In the genomic region with DNA sequence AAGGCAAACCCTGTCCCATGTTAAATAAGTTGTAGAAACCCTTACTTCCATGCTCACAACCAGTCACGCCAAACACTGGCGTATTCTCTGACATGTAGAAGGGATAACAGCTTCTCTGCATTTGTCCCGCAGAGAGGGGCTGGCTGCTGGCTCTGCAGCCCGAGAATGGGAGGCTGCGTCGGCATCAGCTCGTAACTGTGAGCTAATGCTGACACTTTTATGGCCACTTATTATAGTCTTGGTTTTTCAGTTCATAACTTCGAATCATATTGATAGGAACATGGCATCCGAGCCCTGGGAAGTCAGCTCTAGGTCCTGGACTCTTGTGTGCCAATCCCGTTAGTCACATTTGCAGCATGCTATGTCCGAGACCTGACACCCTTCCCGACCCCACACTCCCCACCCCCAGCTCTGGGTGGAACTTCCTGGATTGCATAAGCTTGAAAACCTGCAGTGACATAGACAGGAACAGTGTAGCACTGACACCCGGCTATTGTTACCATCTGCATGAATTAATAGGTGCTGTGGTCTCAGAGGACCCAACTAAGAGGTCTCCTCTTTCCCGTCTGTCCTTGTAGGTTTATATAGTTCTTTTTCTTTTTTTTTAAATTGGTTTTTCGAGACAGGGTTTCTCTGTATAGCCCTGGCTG, we compare ENCODE assay signal across 13 mouse cellular contexts.
"Had no signal": no experiment of that assay in that cellular context is flagged by ENCODE, and none has a peak within 500 bp of the region (broad histone marks: within the 10 kb centered on the region; RNA-seq: fewer than 3 reads in every experiment).

No protein-coding gene starts in this region.

- DNase-seq: kidney, adult 2 months; lung, embryonic 14.5 days; right cerebral cortex, postnatal 14 days; thymus, adult 2 months; thymus, postnatal 36 days had no signal

- H3K36me3 ChIP-seq: hindbrain, embryonic 13.5 days; intestine, embryonic 15.5 days; liver, embryonic 15.5 days; midbrain, embryonic 12.5 days; neural tube, embryonic 13.5 days; stomach, embryonic 15.5 days had no signal

- H3K4me1 ChIP-seq: hindbrain, embryonic 13.5 days; intestine, embryonic 15.5 days; liver, embryonic 15.5 days; midbrain, embryonic 12.5 days; stomach, embryonic 15.5 days had no signal

- H3K27me3 ChIP-seq: intestine, embryonic 15.5 days; liver, embryonic 15.5 days; midbrain, embryonic 12.5 days; neural tube, embryonic 13.5 days; stomach, embryonic 15.5 days had no signal

- H3K9ac ChIP-seq: hindbrain, embryonic 13.5 days; intestine, embryonic 15.5 days; liver, embryonic 15.5 days; lung, embryonic 14.5 days; midbrain, embryonic 12.5 days; neural tube, embryonic 13.5 days; stomach, embryonic 15.5 days had no signal

- H3K9me3 ChIP-seq: intestine, embryonic 15.5 days; liver, embryonic 15.5 days; stomach, embryonic 15.5 days had no signal

- H3K27ac ChIP-seq: hindbrain, embryonic 13.5 days; intestine, embryonic 15.5 days; layer of hippocampus, adult 2 months; liver, embryonic 15.5 days; midbrain, embryonic 12.5 days; neural tube, embryonic 13.5 days; stomach, embryonic 15.5 days had no signal

- ATAC-seq: intestine, embryonic 15.5 days; midbrain, embryonic 16.5 days had no signal

- H3K4me2 ChIP-seq: hindbrain, embryonic 13.5 days; intestine, embryonic 15.5 days; liver, embryonic 15.5 days; lung, embryonic 14.5 days; midbrain, embryonic 12.5 days; neural tube, embryonic 13.5 days; stomach, embryonic 15.5 days had no signal

- H3K4me3 ChIP-seq: hindbrain, embryonic 13.5 days; intestine, embryonic 15.5 days; layer of hippocampus, adult 2 months; liver, embryonic 15.5 days; midbrain, embryonic 12.5 days; neural tube, embryonic 13.5 days; stomach, embryonic 15.5 days had no signal
